Mouse (Mus musculus) ES-E14 (cell line): ENCODE results near the gene Rad9b.

Source experiments
- HCFC1 ChIP-seq: IDR thresholded peaks from 2 replicates; pipeline ENCODE4 v1.6.1; 2012; ENCODE audit warnings: low read length, inconsistent platforms, borderline replicate concordance; ENCODE audit not compliant: insufficient read depth
- ZC3H11A ChIP-seq: IDR thresholded peaks from 2 replicates; pipeline ENCODE4 v1.6.1; 2012; ENCODE audit warnings: low read depth, mild to moderate bottlenecking, inconsistent platforms, low read length, borderline replicate concordance
- ZNF384 ChIP-seq: IDR thresholded peaks from 2 replicates; pipeline ENCODE4 v1.6.1; 2012; ENCODE audit warnings: low read depth, low read length, inconsistent platforms

GRCm38 (mm10) chr5:122318100-122318499 is 35.9 kb downstream of the Rad9b start:
- TF ChIP-seq ZC3H11A (no peak), ZNF384 (no peak), HCFC1 (no peak)
